Mouse (Mus musculus): ENCODE results near the gene Plekhg1. TPM values are rescaled to one million over a fixed set of nuclear protein-coding genes. Genes with fewer than 3 reads are reported as not detected.

Plekhg1 gene
- polyA plus RNA-seq, 1 experiment: 18.9 TPM

GRCm38 (mm10) chr10:3857912-3858311, 117.7 kb downstream of the Plekhg1 start:
- H3K4me1 ChIP-seq (ENCODE audit: control insufficient read depth, insufficient read depth, low read length): peaks cover 3% of the 10 kb centered on the region

GRCm38 (mm10) chr10:3858437-3858836, 118.3 kb downstream of the Plekhg1 start:
- Histone ChIP-seq H3K9ac (ENCODE audit: low read depth, poor library complexity, severe bottlenecking) (no peak overlapping the region), H3K27me3 (ENCODE audit: control insufficient read depth, insufficient read depth, low read length, poor library complexity, severe bottlenecking) (no peaks in the 10 kb centered on the region), H3K4me1 (ENCODE audit: control insufficient read depth, insufficient read depth, low read length) (peaks cover 3% of the 10 kb centered on the region), H3K4me3 (ENCODE audit: low read depth, low read length) (no peak overlapping the region), H3K36me3 (ENCODE audit: control insufficient read depth, insufficient read depth, low read length, poor library complexity, severe bottlenecking) (no peaks in the 10 kb centered on the region), H3K9me3 (replicated peaks; ENCODE audit: control insufficient read depth, insufficient read depth, low read length, poor library complexity, severe bottlenecking) (no peaks in the 10 kb centered on the region), H3K27ac (ENCODE audit: insufficient read depth, low read length) (no peak overlapping the region)
- TF ChIP-seq CTCF (IDR thresholded peaks at IDR 0.05; ENCODE audit: low read depth, low read length): no peak
- TF ChIP-seq EP300 (IDR thresholded peaks at IDR 0.05; ENCODE audit: insufficient read depth, low read depth, low read length): no peak
- TF ChIP-seq POLR2A (IDR thresholded peaks at IDR 0.05; ENCODE audit: insufficient read depth, low read length): no peak

More at GRCm38 (mm10) chr10:3857912-3858311, 117.7 kb downstream of the Plekhg1 start:
- Histone ChIP-seq H3K27me3 (ENCODE audit: control insufficient read depth, insufficient read depth, low read length, poor library complexity, severe bottlenecking) (no peaks in the 10 kb centered on the region), H3K36me3 (ENCODE audit: control insufficient read depth, insufficient read depth, low read length, poor library complexity, severe bottlenecking) (no peaks in the 10 kb centered on the region), H3K9me3 (replicated peaks; ENCODE audit: control insufficient read depth, insufficient read depth, low read length, poor library complexity, severe bottlenecking) (no peaks in the 10 kb centered on the region), H3K27ac (ENCODE audit: insufficient read depth, low read length) (no peak overlapping the region), H3K9ac (ENCODE audit: low read depth, poor library complexity, severe bottlenecking) (no peak overlapping the region), H3K4me3 (ENCODE audit: low read depth, low read length) (no peak overlapping the region)
- TF ChIP-seq EP300 (IDR thresholded peaks at IDR 0.05; ENCODE audit: insufficient read depth, low read depth, low read length) (no peak), CTCF (IDR thresholded peaks at IDR 0.05; ENCODE audit: low read depth, low read length) (no peak), POLR2A (IDR thresholded peaks at IDR 0.05; ENCODE audit: insufficient read depth, low read length) (no peak)

GRCm38 (mm10) chr10:3858961-3859714, 119.0 kb downstream of the Plekhg1 start:
- Histone ChIP-seq H3K27me3 (ENCODE audit: control insufficient read depth, insufficient read depth, low read length, poor library complexity, severe bottlenecking) (no peaks in the 10 kb centered on the region), H3K4me3 (ENCODE audit: low read depth, low read length) (no peak overlapping the region), H3K9me3 (replicated peaks; ENCODE audit: control insufficient read depth, insufficient read depth, low read length, poor library complexity, severe bottlenecking) (no peaks in the 10 kb centered on the region), H3K27ac (ENCODE audit: insufficient read depth, low read length) (no peak overlapping the region), H3K36me3 (ENCODE audit: control insufficient read depth, insufficient read depth, low read length, poor library complexity, severe bottlenecking) (no peaks in the 10 kb centered on the region), H3K9ac (ENCODE audit: low read depth, poor library complexity, severe bottlenecking) (no peak overlapping the region), H3K4me1 (ENCODE audit: control insufficient read depth, insufficient read depth, low read length) (peaks cover 3% of the 10 kb centered on the region)
- TF ChIP-seq POLR2A (IDR thresholded peaks at IDR 0.05; ENCODE audit: insufficient read depth, low read length) (no peak), CTCF (IDR thresholded peaks at IDR 0.05; ENCODE audit: low read depth, low read length) (no peak), EP300 (IDR thresholded peaks at IDR 0.05; ENCODE audit: insufficient read depth, low read depth, low read length) (no peak)

GRCm38 (mm10) chr10:3863411-3864195, 123.4 kb downstream of the Plekhg1 start:
- Histone ChIP-seq H3K27ac (ENCODE audit: insufficient read depth, low read length) (no peak overlapping the region), H3K9ac (ENCODE audit: low read depth, poor library complexity, severe bottlenecking) (no peak overlapping the region), H3K4me1 (ENCODE audit: control insufficient read depth, insufficient read depth, low read length) (peaks cover 3% of the 10 kb centered on the region), H3K27me3 (ENCODE audit: control insufficient read depth, insufficient read depth, low read length, poor library complexity, severe bottlenecking) (no peaks in the 10 kb centered on the region), H3K36me3 (ENCODE audit: control insufficient read depth, insufficient read depth, low read length, poor library complexity, severe bottlenecking) (no peaks in the 10 kb centered on the region), H3K9me3 (replicated peaks; ENCODE audit: control insufficient read depth, insufficient read depth, low read length, poor library complexity, severe bottlenecking) (no peaks in the 10 kb centered on the region), H3K4me3 (ENCODE audit: low read depth, low read length) (no peak overlapping the region)
- TF ChIP-seq EP300 (IDR thresholded peaks at IDR 0.05; ENCODE audit: insufficient read depth, low read depth, low read length) (no peak), CTCF (IDR thresholded peaks at IDR 0.05; ENCODE audit: low read depth, low read length) (no peak), POLR2A (IDR thresholded peaks at IDR 0.05; ENCODE audit: insufficient read depth, low read length) (no peak)

- Histone ChIP-seq H3K4me3 (ENCODE audit: low read depth, low read length) (no peak overlapping the region), H3K4me1 (ENCODE audit: control insufficient read depth, insufficient read depth, low read length) (no peaks in the 10 kb centered on the region), H3K9me3 (replicated peaks; ENCODE audit: control insufficient read depth, insufficient read depth, low read length, poor library complexity, severe bottlenecking) (no peaks in the 10 kb centered on the region), H3K36me3 (ENCODE audit: control insufficient read depth, insufficient read depth, low read length, poor library complexity, severe bottlenecking) (no peaks in the 10 kb centered on the region), H3K27me3 (ENCODE audit: control insufficient read depth, insufficient read depth, low read length, poor library complexity, severe bottlenecking) (no peaks in the 10 kb centered on the region), H3K9ac (ENCODE audit: low read depth, poor library complexity, severe bottlenecking) (no peak overlapping the region), H3K27ac (ENCODE audit: insufficient read depth, low read length) (no peak overlapping the region)
- TF ChIP-seq POLR2A (IDR thresholded peaks at IDR 0.05; ENCODE audit: insufficient read depth, low read length) (no peak), EP300 (IDR thresholded peaks at IDR 0.05; ENCODE audit: insufficient read depth, low read depth, low read length) (no peak), CTCF (IDR thresholded peaks at IDR 0.05; ENCODE audit: low read depth, low read length) (no peak)
These were observed 124.0 kb downstream of the Plekhg1 start for GRCm38 (mm10) chr10:3864196-3864540.

- Histone ChIP-seq H3K36me3 (ENCODE audit: control insufficient read depth, insufficient read depth, low read length, poor library complexity, severe bottlenecking) (no peaks in the 10 kb centered on the region), H3K27me3 (ENCODE audit: control insufficient read depth, insufficient read depth, low read length, poor library complexity, severe bottlenecking) (no peaks in the 10 kb centered on the region), H3K9ac (ENCODE audit: low read depth, poor library complexity, severe bottlenecking) (no peak overlapping the region), H3K4me3 (ENCODE audit: low read depth, low read length) (no peak overlapping the region), H3K27ac (ENCODE audit: insufficient read depth, low read length) (no peak overlapping the region), H3K9me3 (replicated peaks; ENCODE audit: control insufficient read depth, insufficient read depth, low read length, poor library complexity, severe bottlenecking) (no peaks in the 10 kb centered on the region), H3K4me1 (ENCODE audit: control insufficient read depth, insufficient read depth, low read length) (no peaks in the 10 kb centered on the region)
- no peak for TF ChIP-seq EP300 (IDR thresholded peaks at IDR 0.05; ENCODE audit: insufficient read depth, low read depth, low read length)
- TF ChIP-seq CTCF (IDR thresholded peaks at IDR 0.05; ENCODE audit: low read depth, low read length): no peak
- TF ChIP-seq POLR2A (IDR thresholded peaks at IDR 0.05; ENCODE audit: insufficient read depth, low read length): no peak
These were observed 127.1 kb downstream of the Plekhg1 start for GRCm38 (mm10) chr10:3867298-3867697.

All from ES-Bruce4 (cell line).